Mouse (Mus musculus) monocyte, adult 5-6 weeks (primary cell): ENCODE measurements around the gene Zfp37. TPM values are rescaled to one million over a fixed set of nuclear protein-coding genes. Genes with fewer than 3 reads are reported as not detected.
"Not testable (repeated sequence)": the region's sequence is repeated elsewhere in the genome, so short reads cannot be mapped to it uniquely, and the experiment has no call there.

Experiments
- ATAC-seq: fragments of 153-309, 156-312 bp; replicated peaks from 2 replicates; pipeline ENCODE4 v1.8.0; 2017; ENCODE audit warnings: mild to moderate bottlenecking; ENCODE audit not compliant: low TSS enrichment, insufficient number of reproducible peaks, severe bottlenecking, poor library complexity, low FRiP score
- total RNA-seq: library from RNA; stranded (forward); fragments of 200-1000, 200-491, 200-594 nt; gene quantifications from 3 replicates; pipeline ENCODE4 v1.2.3, GENCODE M21; 2017

The Zfp37 gene
- total RNA-seq, 1 experiment from 2014 or later: not detected

DNA sequence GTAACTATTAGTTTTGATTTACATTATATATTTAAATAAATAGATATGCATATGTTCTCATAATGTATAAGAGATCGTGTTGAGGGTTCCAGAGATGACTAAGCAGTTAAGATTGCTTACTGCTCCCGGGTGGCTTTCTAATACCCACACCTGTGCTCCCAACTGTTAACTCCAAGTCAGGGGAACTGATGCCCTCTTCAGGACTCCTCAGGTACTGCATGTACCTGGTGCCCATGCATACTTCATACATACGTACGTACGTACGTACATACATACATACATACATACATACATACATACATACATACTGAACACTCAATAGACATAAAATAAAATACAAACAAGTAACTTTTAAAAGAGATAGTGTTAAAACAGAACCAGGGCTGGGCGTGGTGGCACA, 1.4 kb downstream of the Zfp37 start:
- no peak for ATAC-seq

DNA sequence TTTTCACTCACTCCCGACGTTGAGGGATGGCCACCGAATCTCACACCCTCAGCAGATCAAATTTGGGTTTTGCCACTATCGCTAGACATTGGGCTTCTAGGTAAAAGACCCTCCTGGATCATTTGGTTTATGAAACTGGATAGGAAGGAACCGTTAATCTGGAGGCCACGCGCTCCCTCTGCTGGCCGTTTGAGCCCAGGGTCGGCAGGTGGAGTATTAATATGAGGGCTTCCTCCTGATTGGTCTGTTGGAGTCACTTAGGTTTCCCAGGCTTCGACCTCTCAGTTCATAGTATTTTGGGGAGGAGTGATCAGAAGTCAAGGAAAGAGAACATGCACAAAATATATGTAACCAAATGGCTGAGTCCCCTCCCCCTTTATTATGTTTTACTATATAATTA, 2.5 kb downstream of the Zfp37 start:
- ATAC-seq: no peak

DNA sequence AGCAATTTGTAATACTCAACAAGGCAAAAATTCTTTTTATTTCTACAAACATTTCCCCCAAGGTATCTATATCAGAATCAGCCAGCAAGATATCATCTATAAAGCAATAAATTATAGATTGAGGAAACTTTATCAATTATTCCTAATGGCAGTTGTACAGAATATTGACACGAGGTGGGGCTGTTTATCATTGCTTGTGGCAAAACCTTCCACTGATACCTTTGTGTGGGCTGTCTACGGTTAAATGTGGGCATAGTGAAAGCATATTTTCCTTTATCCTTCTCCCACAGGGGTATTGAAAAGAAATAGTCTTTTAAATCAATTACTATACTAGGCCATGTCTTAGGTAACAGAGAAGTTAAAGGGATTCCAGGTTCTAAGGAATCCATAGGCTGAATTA, 17.4 kb downstream of the Zfp37 start:
- no peak for ATAC-seq

DNA sequence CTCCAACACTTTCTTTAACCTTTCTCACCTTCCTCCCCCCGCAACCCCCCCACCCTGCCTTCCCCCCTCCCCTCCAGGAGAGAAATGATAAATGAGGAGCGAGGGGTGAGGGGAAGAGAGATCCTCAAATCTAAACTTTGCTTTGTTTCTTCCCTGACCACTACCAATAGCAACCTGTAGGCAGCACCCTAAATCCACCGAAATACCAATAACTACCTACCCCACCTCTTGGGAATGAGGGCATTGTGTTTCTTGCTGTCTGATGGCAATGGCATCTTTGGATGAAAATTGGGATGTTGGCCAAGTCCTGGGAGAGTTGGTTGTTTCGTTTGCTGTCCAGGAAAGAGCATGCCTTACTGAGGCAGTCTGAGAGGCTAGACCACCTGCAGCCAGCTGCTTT, 20.8 kb downstream of the Zfp37 start:
- no peak for ATAC-seq

DNA sequence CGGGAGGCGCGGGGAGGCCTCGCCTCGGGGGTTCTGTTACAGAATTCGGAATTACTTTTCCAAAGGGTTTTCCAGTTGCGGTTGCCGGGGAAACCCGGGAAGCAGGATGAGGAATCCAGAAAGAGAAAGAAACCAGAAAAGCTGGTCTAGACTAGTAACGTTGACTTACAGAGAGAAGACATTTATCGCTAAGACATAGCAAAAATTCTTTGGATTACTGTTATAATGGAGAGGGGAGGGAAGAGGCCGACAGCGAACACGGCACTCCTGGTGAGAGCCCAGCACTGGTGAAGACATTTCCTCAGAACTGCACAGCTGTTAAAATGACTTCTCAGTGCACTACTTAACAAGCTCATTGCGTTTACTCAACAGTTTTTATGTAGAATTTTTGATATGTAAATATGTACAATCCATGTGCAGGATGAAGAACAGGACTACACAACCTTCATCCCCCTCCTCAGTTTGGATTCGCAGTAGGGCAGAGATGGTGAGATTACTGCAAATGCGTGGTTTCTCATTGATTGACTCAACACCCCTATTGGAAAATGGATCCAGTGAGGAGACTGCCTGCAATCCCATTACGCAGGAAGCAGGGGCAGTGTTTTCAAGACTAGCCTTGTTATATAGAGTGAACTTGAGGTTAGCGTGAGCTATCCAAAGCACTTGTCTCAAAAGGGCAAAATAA, 22.0 kb downstream of the Zfp37 start:
- ATAC-seq: no peak

DNA sequence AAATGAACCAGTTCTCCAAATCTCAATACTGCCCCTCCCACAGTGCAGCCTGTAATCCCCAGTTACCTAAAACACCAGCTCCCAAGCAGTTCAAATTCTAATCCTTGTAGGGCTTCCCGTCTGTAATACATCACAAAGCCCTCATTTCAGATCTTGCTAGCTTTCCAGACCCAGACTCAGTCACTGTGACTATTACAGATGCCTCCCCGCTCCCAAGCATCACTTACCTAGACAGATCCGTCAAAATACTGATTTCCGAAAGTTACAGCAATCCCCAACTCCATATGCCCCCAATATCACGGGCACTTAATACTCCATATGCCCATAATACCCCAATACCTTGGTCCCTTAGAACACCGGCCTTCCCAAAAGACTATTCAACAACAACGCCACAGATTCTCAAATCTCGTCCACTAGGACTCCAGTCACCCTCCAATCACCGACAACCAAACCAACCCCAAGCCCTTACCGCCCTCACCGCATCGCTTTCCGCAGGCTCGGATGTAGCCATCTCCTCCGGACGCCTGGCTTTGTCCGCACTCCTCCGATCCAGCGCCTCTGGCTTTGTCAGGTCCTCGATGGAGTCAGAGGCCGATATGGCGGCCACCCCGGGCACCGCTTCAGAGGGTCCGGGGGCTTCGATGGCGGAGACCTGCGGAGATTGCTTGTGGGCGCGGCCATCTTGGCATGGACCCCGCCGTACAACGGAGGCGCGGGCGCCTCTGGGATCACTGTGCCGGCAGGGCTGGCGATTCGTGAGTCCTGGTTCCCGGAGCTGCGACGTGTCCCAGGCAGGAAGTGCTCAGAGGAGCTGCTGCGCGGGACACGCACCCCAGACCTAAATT, 22.8 kb downstream of the Zfp37 start:
- ATAC-seq: no peak

DNA sequence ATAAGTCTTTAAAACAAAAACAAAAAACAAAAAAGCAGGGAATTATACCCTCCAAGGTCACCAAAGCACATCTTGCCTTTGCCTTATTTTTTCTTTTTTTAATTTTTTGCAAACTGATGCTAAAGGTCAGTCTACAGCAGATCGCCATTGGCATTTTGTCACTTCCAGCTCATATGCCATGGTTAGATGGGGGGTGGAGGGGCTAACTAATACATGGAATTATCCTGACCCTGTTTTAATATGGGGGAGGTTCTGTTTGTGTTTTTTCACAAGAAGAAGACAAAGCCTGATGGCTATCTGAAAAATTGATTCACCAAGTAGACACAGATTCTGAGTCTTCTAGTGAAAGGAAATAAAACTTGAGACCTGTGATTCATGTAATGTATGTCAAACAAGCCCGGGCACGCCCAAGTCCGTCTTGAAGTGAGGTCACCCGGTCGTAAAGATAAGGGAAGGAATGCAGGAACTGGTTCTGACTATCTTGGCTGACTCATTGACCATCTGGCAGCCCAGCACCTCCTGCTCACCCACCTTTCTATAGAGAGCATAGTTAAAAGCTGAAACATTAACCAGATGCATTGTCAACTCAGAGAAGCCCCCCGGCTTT, 30.8 kb downstream of the Zfp37 start:
- ATAC-seq: no peak

DNA sequence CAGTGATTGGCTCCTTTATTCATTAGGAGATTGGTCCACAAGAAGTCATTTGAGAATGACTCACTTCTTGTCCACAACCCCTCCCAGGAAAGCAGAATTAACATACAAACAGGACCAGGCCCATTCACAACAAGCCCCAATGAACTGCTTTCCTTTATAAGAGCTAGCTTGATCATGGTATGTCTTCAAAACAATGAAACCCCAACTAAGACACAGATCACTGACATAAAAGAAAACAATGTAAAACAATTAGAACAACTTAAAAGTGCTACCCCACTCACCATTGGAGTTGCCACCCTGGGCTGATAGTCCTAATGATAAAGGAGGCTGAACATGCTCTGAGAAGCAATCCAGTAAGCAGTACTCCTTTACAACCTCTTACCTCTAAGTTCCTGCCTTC, 42.1 kb downstream of the Zfp37 start:
- ATAC-seq: no peak

DNA sequence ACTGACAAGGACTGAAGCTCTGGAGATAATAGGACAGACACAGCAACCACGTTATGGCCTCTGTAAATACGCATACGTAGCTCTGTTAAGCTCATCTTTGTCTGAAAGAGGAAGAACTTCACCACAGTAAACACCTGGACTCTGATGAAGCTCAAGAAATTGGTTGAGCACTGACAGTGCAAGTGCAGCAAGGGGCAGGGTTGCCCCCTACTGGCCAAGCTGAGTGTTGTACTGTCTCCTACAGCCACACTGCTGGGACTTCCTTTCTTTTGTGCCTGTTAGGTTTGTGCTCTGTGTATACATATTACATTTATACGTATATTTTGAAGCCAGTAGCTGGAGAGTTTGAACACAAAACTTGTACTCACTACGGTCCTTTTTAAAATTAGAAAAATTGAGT, 53.6 kb downstream of the Zfp37 start:
- no peak for ATAC-seq

DNA sequence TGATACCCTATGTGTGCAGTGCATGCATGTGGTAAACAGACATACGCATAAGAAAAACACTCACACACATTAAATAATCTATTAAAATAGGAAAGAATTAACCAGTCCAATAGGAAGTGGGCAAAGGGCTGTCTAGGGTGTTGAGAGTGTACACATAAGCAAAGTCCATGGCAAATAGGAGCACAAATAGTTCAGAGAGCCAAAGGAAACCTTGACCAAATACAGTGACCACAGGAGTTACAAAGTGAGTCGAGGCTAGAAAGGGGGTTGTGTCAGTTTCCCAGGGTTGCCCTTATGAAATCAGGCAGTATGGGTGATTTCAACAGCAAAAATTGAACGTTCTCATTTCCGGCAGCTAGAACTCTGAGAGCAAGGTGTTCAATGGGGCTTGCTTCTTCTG, 56.4 kb downstream of the Zfp37 start:
- ATAC-seq: no peak

DNA sequence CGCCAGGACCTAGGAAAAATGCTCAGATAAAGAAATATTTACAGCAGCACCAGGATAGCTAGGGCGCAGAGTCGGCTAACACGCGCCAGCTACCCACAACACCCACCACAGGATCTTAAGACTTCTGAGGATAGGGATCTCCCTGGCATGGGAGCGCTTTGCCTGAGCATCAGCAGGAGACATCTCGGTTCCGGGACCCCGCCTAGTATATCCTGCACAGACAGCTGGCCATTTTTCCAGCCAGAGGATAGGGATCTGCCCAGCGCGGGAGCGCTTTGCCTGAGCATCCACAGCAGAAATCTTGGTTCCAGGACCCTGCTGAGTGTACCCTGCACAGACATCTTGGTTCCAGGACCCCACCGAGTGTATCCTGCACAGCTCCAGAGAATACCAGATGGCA, 63.2 kb downstream of the Zfp37 start:
- not testable (repeated sequence) for ATAC-seq

DNA sequence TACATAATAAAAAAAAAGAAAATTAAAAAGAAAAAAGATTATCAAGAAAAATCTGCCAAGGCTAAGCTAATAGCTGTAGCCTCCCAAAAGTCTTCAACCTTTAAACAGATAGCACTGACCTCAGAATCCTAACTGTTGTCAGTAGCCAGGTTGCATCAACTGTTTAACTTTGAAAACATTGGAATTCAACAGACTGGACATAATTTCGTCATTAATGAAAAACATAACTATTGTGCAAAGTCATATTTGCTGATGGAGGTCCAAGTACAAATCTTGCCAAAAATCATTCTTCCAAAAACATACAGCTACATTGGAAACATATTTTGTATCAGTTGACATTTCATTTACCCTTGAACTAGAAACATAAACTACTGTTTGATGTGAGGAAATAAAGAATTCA, 72.4 kb downstream of the Zfp37 start:
- no peak for ATAC-seq

DNA sequence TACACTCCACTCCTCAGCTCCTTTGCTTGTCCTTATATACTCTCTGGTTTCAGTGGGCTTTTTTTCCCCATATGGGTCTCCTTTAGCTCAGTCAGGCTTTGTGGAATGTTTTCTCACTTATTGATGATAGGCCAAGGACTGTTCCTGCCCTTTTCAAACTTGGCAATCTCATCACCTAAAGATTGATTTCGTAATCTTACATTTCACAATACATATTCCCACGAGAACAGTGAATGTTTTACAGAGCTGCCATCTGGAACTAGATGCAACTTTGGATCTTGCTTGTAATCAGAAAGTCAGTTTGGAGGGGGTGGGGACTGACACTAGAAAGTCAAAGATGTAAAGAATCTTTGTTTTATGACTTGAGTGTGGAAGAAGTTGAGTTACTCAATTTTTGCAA, 80.0 kb downstream of the Zfp37 start, which contains the start of gene Mup21:
Gene Mup21, minus strand, starts transcription at position 53 of the 400 bp plus-strand sequence.
- no peak for ATAC-seq

Other genes starting within 250 kb of the Zfp37 start
- not detected in 3 replicates for gene Mup20, start 176.9 kb downstream of the Zfp37 start, total RNA-seq
- not detected in 3 replicates for gene Mup3, start 143.7 kb downstream of the Zfp37 start, total RNA-seq
- gene Mup21, start 80.2 kb downstream of the Zfp37 start, total RNA-seq: not detected in 3 replicates
- 20.9 to 21.7 TPM (median 21.4 TPM) in 3 replicates for gene Slc31a2, start 31.5 kb upstream of the Zfp37 start, total RNA-seq
- 94.1 to 128 TPM (median 123 TPM) in 3 replicates for gene Fkbp15, start 129.5 kb upstream of the Zfp37 start, total RNA-seq
- 10.2 to 14.9 TPM (median 13.8 TPM) in 3 replicates for gene Slc31a1, start 129.7 kb upstream of the Zfp37 start, total RNA-seq
- gene Cdc26, start 177.6 kb upstream of the Zfp37 start, total RNA-seq: 40.8 to 57.0 TPM (median 49.4 TPM) in 3 replicates
- gene Prpf4, start 177.8 kb upstream of the Zfp37 start, total RNA-seq: 10.7 to 14.9 TPM (median 11.4 TPM) in 3 replicates
- gene Rnf183, start 204.2 kb upstream of the Zfp37 start, total RNA-seq: not detected in 3 replicates
- gene Wdr31, start 239.8 kb upstream of the Zfp37 start, total RNA-seq: not detected in 3 replicates
- 3.1 to 11.8 TPM (median 8.4 TPM) in 3 replicates for gene Bspry, start 249.0 kb upstream of the Zfp37 start, total RNA-seq